Mouse (Mus musculus) adrenal gland, postnatal 36 days (tissue): ENCODE data around the gene Rgl3. TPM values are rescaled to one million over a fixed set of nuclear protein-coding genes. Genes with fewer than 3 reads are reported as not detected.
A peak's percentile ranks its signal among the peaks of the same experiment; 100 is the strongest.

ENCODE experiments used
- DNase-seq, 2 experiments: peaks; one replicate each; pipeline ENCODE4 v3.0.0; 2021; ENCODE audit warnings: mixed read lengths in 1 of 2
- total RNA-seq, 2 experiments: library from RNA; stranded (reverse); gene quantifications; 2 replicates each; pipeline ENCODE4 v1.2.3; 2021

The Rgl3 gene
- total RNA-seq, 2 experiments from 2014 or later = 14.0 to 33.4 TPM

- no peak for DNase-seq
Observed at GRCm38 (mm10) chr9:21948146-21948545, 41.1 kb downstream of the Rgl3 start.

- no peak for DNase-seq
Observed at GRCm38 (mm10) chr9:21947540-21948130, 41.6 kb downstream of the Rgl3 start.

- DNase-seq = peak in 1 of 2 experiments; percentile 57
Observed at GRCm38 (mm10) chr9:21944267-21944666, 45.0 kb downstream of the Rgl3 start.

GRCm38 (mm10) chr9:21943638-21944037 lies 45.6 kb downstream of the Rgl3 start:
- DNase-seq = no peak

GRCm38 (mm10) chr9:21943046-21943445 lies 46.2 kb downstream of the Rgl3 start:
- DNase-seq = no peak

GRCm38 (mm10) chr9:21938234-21938855 lies 50.9 kb downstream of the Rgl3 start:
- DNase-seq = no peak

- peak in 1 of 2 experiments; percentile 58 for DNase-seq
Observed at GRCm38 (mm10) chr9:21937711-21938175, 51.5 kb downstream of the Rgl3 start.

GRCm38 (mm10) chr9:21936692-21937570 lies 52.3 kb downstream of the Rgl3 start, which contains the start of gene Plppr2:
Gene Plppr2 (plus strand): TSS chr9:21937033.
- DNase-seq = peak; percentile 98 to 99

GRCm38 (mm10) chr9:21935466-21936131 lies 53.6 kb downstream of the Rgl3 start:
- DNase-seq = no peak

GRCm38 (mm10) chr9:21934021-21934420 lies 55.2 kb downstream of the Rgl3 start:
- no peak for DNase-seq

GRCm38 (mm10) chr9:21932445-21933137 lies 56.7 kb downstream of the Rgl3 start:
- DNase-seq = no peak

- DNase-seq = no peak
Observed at GRCm38 (mm10) chr9:21932006-21932405, 57.2 kb downstream of the Rgl3 start.

- DNase-seq = no peak
Observed at GRCm38 (mm10) chr9:21929208-21929607, 60.0 kb downstream of the Rgl3 start.

- peak; percentile 95 to 96 for DNase-seq
Observed at GRCm38 (mm10) chr9:21927208-21927753, 62.0 kb downstream of the Rgl3 start, which contains the start of the genes Ccdc159 and Tmem205. Gene Ccdc159 (plus strand): TSS chr9:21927471. Gene Tmem205 (minus strand): TSS chr9:21927556.

- DNase-seq = no peak
Observed at GRCm38 (mm10) chr9:21926784-21927183, 62.5 kb downstream of the Rgl3 start.

- DNase-seq = peak; percentile 81 to 86
Observed at GRCm38 (mm10) chr9:21926155-21926554, 63.1 kb downstream of the Rgl3 start.

GRCm38 (mm10) chr9:21925506-21925905 lies 63.7 kb downstream of the Rgl3 start:
- no peak for DNase-seq

- DNase-seq = no peak
Observed at GRCm38 (mm10) chr9:21925034-21925433, 64.2 kb downstream of the Rgl3 start.

- DNase-seq = peak; percentile 97 to 98
Observed at GRCm38 (mm10) chr9:21924099-21924493, 65.2 kb downstream of the Rgl3 start.

- no peak for DNase-seq
Observed at GRCm38 (mm10) chr9:21923490-21924098, 65.7 kb downstream of the Rgl3 start.

- DNase-seq = no peak
Observed at GRCm38 (mm10) chr9:21923036-21923435, 66.2 kb downstream of the Rgl3 start.
